Mouse (Mus musculus) neural tube, embryonic 14.5 days (tissue): ENCODE results near the gene Ak9. TPM values are rescaled to one million over a fixed set of nuclear protein-coding genes. Genes with fewer than 3 reads are reported as not detected.
A peak's percentile ranks its signal among the peaks of the same experiment; 100 is the strongest.

Experiments
- ATAC-seq: fragments of 200-750 bp; cut with Nextera tagmentation; 2 replicates; pipeline ENCODE4 v1.8.0; 2017; ENCODE audit warnings: low read depth, mild to moderate bottlenecking, moderate TSS enrichment, moderate library complexity
- H3K27ac ChIP-seq: fragments of 300-500 bp; sonication (generic); 2 replicates; pipeline ENCODE4 v1.5.1; 2014; ENCODE audit warnings: low read depth, mild to moderate bottlenecking, control low read depth, low read length, moderate library complexity, mixed read lengths
- H3K27me3 ChIP-seq: fragments of 300-500 bp; sonication (generic); 2 replicates; pipeline ENCODE4 v1.6.1; 2014; ENCODE audit warnings: low read length; ENCODE audit not compliant: control insufficient read depth, insufficient read depth
- H3K36me3 ChIP-seq: fragments of 300-500 bp; sonication (generic); 2 replicates; pipeline ENCODE4 v1.6.1; 2014; ENCODE audit warnings: low read length, mixed read lengths; ENCODE audit not compliant: control insufficient read depth, insufficient read depth
- H3K4me1 ChIP-seq: fragments of 300-500 bp; sonication (generic); 2 replicates; pipeline ENCODE4 v1.6.1; 2014; ENCODE audit warnings: low read length; ENCODE audit not compliant: control insufficient read depth, insufficient read depth
- H3K4me2 ChIP-seq: fragments of 300-500 bp; sonication (generic); 2 replicates; pipeline ENCODE4 v1.6.1; 2014; ENCODE audit warnings: mild to moderate bottlenecking, low read depth, low read length, control low read depth
- H3K4me3 ChIP-seq: fragments of 300-500 bp; sonication (generic); 2 replicates; pipeline ENCODE4 v1.5.1; 2014; ENCODE audit warnings: low read depth, low read length, control low read depth, mixed read lengths
- H3K9ac ChIP-seq: fragments of 300-500 bp; sonication (generic); replicated peaks from 2 replicates; pipeline ENCODE4 v1.6.1; 2014; ENCODE audit warnings: low read depth, mild to moderate bottlenecking, control low read depth, low read length, mixed read lengths
- H3K9me3 ChIP-seq: fragments of 300-500 bp; sonication (generic); 2 replicates; pipeline ENCODE4 v1.6.1; 2016; ENCODE audit warnings: low read length; ENCODE audit not compliant: control insufficient read depth
- WGBS: fragments of 180-500 bp; shearing (Covaris S2); extraction: QIAGEN DNeasy Blood & Tissue Kit; methylation state at CpG from one replicate; pipeline ENCODE4 v1.1.7; 2014; 5-methylcytosine and 5-hydroxymethylcytosine counted together
- polyA plus RNA-seq: library from polyadenylated mRNA; unstranded; fragments of >200 nt; fragmentation: Nextera tagmentation; extraction: Ambion mirVana; gene quantifications from 2 replicates; pipeline ENCODE4 v1.2.1, GENCODE M21; 2014

Ak9 gene
- polyA plus RNA-seq, 1 experiment from 2014 or later: 0.20 TPM

DNA sequence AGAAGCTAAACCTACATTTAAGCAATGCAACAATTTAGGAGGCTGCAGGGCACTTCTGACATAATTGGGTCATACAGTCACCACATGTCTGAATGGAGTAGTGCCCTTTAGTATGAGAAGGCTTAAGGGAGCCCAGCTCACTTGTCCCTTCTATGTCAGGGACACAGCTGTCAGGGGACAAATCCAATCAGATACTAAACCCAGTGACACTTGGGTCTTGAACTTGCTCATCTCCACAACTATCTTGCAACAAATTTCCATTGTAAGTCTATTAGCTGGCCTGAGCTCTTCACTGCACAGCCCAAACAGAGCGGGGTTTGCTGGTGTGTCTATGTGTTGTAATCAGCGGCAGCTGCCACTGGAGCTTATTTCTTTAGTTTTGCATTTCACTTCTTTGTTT lies 119.9 kb downstream of the Ak9 start:
- Histone ChIP-seq H3K4me2 (no peak overlapping the region), H3K27ac (no peak overlapping the region), H3K36me3 (no peaks in the 10 kb centered on the region), H3K27me3 (no peaks in the 10 kb centered on the region), H3K4me3 (no peak overlapping the region), H3K9ac (no peak overlapping the region), H3K9me3 (no peaks in the 10 kb centered on the region), H3K4me1 (no peaks in the 10 kb centered on the region)
- no peak for ATAC-seq
- 91% methylated on average over 2 of the region's 2 CpGs for WGBS

DNA sequence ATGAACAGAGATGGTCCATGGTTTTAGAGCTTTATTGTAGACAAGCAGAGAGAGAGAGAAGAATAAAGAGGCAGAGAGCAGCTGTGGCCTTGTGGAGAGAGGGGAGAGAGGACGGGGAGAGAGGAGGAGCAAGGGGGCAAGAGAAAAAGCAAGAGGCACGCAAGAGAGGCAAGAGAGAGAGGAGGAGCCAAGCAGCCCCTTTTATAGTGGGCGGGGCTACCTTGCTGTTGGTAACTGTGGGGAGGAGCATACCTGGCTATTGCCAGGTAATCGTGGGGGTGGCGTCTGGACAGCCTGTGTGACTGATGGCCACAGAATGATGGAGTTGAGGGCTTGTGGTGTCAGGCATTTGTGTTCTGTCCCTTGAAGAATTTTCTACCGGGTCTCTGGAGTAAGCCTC lies 122.6 kb downstream of the Ak9 start:
- H3K27ac ChIP-seq: no peak overlapping the region
- H3K4me3 ChIP-seq: no peak overlapping the region
- no peak overlapping the region for H3K4me2 ChIP-seq
- WGBS: 60% methylated on average over 6 of the region's 6 CpGs
- no peaks in the 10 kb centered on the region for H3K27me3 ChIP-seq
- no peak overlapping the region for H3K9ac ChIP-seq
- no peak for ATAC-seq
- H3K36me3 ChIP-seq: no peaks in the 10 kb centered on the region
- H3K9me3 ChIP-seq: no peaks in the 10 kb centered on the region
- no peaks in the 10 kb centered on the region for H3K4me1 ChIP-seq

DNA sequence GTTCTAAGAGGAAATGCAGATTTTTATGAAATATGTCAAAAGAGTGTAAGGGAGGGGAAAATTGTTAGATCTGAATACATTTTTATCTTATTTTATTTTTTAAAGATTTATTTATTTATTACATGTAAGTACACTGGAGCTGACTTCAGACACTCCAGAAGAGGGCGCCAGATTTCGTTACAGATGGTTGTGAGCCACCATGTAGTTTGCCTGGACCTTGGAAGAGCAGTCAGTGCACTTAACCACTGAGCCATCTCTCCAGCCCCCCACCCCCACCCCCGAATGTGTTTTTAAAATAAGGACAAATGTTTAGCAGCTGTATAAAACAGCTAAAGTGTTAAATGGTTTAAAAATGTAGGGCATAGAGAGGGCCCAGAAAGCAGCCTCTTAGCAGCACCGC lies 130.8 kb downstream of the Ak9 start:
- H3K36me3 ChIP-seq: no peaks in the 10 kb centered on the region
- 28% methylated on average over 4 of the region's 4 CpGs for WGBS
- no peaks in the 10 kb centered on the region for H3K4me1 ChIP-seq
- no peak overlapping the region for H3K27ac ChIP-seq
- no peaks in the 10 kb centered on the region for H3K9me3 ChIP-seq
- no peaks in the 10 kb centered on the region for H3K27me3 ChIP-seq
- ATAC-seq: no peak; the same call in 1 of the 2 replicates
- no peak overlapping the region for H3K9ac ChIP-seq
- no peak overlapping the region for H3K4me3 ChIP-seq
- no peak overlapping the region for H3K4me2 ChIP-seq

DNA sequence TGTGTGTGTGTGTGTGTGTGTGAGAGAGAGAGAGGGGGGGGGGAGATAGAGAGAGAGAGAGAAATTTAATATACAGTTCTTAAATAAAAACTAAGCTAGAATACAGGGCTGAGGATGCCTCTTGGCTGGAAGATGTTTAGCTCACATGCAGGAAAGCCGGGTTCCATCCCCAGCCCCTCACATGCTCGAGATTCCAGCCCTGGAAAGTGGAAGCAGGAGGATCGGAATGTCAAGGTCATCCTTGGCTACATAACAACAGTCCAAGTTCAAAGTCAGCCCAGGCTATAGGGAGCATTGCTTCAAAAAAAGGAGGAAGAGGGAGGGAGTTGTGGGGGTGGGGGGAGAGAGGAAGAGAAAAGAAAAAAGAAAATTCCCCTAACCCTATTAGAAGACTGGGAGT lies 131.4 kb downstream of the Ak9 start:
- WGBS: 50% methylated on average over 3 of the region's 3 CpGs
- no peaks in the 10 kb centered on the region for H3K4me1 ChIP-seq
- no peak for ATAC-seq
- H3K27me3 ChIP-seq: no peaks in the 10 kb centered on the region
- no peak overlapping the region for H3K4me2 ChIP-seq
- H3K4me3 ChIP-seq: no peak overlapping the region
- H3K9ac ChIP-seq: no peak overlapping the region
- no peaks in the 10 kb centered on the region for H3K9me3 ChIP-seq
- H3K27ac ChIP-seq: no peak overlapping the region
- H3K36me3 ChIP-seq: no peaks in the 10 kb centered on the region

DNA sequence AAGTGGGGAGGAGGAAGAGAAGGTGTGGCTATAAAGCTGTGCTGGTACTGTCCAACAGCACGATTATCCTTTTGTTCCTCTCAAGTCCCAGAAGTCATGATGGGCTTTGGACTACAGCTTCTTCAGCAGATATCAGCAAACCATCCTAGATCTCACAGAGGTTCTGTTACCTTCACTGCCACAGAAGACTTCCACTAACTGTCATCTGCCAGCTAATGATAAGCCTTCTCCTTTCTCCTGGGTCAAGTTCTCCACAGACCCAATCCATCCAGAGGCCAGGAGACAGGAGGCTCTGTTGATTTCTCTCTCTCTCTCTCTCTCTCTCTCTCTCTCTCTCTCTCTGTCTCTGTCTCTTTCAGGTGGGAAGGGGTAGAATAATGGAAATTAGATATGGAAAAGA lies 144.4 kb downstream of the Ak9 start:
- Histone ChIP-seq H3K4me2 (no peak overlapping the region), H3K4me1 (peaks cover 14% of the 10 kb centered on the region), H3K27ac (no peak overlapping the region), H3K36me3 (no peaks in the 10 kb centered on the region), H3K27me3 (no peaks in the 10 kb centered on the region), H3K9me3 (no peaks in the 10 kb centered on the region), H3K9ac (no peak overlapping the region), H3K4me3 (no peak overlapping the region)
- 82% methylated on average over 1 of the region's 1 CpGs for WGBS
- no peak for ATAC-seq

DNA sequence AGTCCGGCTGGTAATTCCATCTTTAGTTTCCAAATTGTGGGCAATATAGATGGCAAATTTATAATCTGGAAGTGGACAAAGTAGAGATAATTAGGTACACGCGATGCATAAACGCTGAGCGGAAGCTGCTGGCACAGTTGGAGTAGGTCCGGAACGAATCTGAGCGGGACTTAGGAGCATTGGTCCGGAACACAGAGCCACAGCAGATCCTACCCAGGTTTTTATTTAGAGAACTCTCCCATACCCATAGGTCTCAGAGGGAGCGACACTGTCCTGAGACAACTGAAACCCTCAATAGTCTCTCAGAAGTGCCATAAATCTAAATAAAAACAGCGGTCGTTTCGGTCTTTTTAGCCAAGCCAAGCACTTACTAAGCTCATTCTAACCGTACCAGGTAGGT lies 145.9 kb downstream of the Ak9 start:
- peak overlapping the region; percentile 90 for H3K4me3 ChIP-seq
- no peaks in the 10 kb centered on the region for H3K27me3 ChIP-seq
- peak overlapping the region; percentile 83 for H3K27ac ChIP-seq
- peak overlapping the region; percentile 83 for H3K9ac ChIP-seq
- 7% methylated on average over 14 of the region's 14 CpGs for WGBS
- peak; percentile 81 for ATAC-seq
- H3K9me3 ChIP-seq: no peaks in the 10 kb centered on the region
- 0 out of 2 replicates have a peak, but pooled peaks cover 3% of the 10 kb centered on the region for H3K36me3 ChIP-seq
- peaks cover 17% of the 10 kb centered on the region for H3K4me1 ChIP-seq
- H3K4me2 ChIP-seq: peak overlapping the region; percentile 75

DNA sequence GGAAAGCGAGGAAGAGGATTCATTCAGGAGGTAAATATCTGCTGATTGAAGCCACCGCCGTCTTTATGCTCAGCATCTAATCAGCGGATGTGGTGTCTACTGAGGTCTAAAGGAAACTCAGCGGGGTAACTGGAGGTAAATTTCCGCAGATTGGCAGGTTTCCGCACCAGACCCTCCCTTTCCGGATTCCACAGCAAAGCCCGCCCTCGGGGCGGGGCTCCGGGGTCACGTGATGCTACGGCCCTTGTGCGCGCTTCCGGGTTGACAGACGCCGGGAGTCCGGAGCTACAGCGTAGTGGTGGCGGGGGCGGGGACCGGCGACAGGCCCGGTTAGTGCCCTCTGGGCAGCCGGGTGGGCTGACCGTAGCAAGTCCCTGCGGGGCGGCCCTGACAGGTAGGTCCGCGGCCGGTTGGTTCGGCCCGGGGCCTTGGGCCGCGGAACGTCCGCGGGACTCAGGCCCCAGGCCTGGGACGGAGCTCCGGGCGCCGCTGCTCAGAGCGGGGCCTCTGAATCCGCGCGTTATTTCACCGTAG lies 146.4 kb downstream of the Ak9 start, which contains the start of gene Zbtb24:
Gene Zbtb24, plus strand, starts transcription at position 247 of the 534 bp plus-strand sequence.
- H3K4me2 ChIP-seq: peak within 1 kb of the TSS; percentile 75
- H3K9ac ChIP-seq: peak within 1 kb of the TSS; percentile 83
- no peaks in the 10 kb centered on the region for H3K9me3 ChIP-seq
- H3K27me3 ChIP-seq: no peaks in the 10 kb centered on the region
- H3K36me3 ChIP-seq: 0 out of 2 replicates have a peak, but pooled peaks cover 3% of the 10 kb centered on the region
- WGBS: under 1% methylated on average over 49 of the region's 49 CpGs
- ATAC-seq: peak; percentile 96
- H3K4me3 ChIP-seq: peak within 1 kb of the TSS; percentile 90
- peak within 1 kb of the TSS; percentile 83 for H3K27ac ChIP-seq
- peaks cover 17% of the 10 kb centered on the region for H3K4me1 ChIP-seq

DNA sequence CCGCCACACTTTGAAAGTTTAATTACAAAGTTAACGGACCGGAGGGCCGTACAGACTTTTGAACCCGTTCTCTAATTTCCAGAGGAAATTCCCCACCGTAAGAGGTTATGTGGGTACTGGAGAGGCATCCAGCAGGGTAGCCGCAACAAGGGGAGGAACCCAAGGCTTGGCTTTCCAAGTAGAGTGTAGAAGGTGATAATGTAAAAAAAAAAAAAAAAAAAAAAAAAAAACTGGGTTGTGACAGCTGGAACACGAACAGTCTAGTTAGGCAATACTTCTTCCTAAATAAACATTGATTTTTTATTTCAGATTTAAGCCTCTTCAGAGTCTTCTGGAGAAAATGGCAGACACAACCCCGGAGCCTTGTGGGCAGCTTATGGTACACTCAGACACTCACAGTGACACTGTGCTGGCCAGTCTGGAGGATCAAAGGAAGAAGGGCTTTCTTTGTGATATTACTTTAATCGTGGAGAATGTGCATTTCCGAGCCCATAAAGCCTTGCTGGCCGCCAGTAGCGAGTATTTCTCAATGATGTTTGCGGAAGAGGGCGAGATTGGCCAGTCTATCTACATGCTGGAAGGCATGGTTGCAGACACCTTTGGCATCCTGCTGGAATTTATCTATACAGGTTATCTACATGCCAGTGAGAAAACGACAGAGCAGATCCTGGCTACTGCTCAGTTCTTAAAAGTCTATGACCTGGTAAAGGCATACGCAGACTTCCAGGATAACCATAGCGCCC lies 147.2 kb downstream of the Ak9 start:
- 0 out of 2 replicates have a peak, but pooled peaks cover 3% of the 10 kb centered on the region for H3K36me3 ChIP-seq
- 59% methylated on average over 18 of the region's 18 CpGs for WGBS
- ATAC-seq: peak; percentile 21
- H3K4me3 ChIP-seq: peak overlapping the region; percentile 90
- peak overlapping the region; percentile 83 for H3K9ac ChIP-seq
- H3K4me2 ChIP-seq: peak overlapping the region; percentile 75
- H3K27me3 ChIP-seq: no peaks in the 10 kb centered on the region
- peaks cover 17% of the 10 kb centered on the region for H3K4me1 ChIP-seq
- no peak overlapping the region for H3K27ac ChIP-seq
- H3K9me3 ChIP-seq: no peaks in the 10 kb centered on the region

DNA sequence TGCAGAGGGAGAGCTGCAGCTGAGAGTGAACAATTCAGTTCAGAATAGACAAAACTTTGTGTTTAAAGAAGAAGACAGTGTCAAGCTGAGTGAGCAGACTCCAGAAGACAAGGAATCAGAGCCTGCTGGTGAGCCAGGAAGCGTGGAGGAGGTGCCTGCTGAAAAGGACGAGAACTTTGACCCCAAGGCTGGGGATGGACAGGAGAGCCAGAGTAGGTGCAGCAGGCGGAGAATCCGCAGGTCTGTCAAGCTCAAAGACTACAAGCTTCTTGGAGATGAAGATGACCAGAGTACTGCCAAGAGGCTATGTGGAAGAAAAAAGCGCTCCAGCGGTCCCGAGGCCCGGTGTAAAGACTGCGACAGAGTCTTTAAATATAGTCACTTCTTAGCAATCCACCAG lies 147.9 kb downstream of the Ak9 start:
- Histone ChIP-seq H3K9me3 (no peaks in the 10 kb centered on the region), H3K9ac (no peak overlapping the region), H3K4me2 (no peak overlapping the region), H3K27me3 (no peaks in the 10 kb centered on the region), H3K4me1 (peaks cover 17% of the 10 kb centered on the region), H3K4me3 (no peak overlapping the region), H3K27ac (no peak overlapping the region), H3K36me3 (peaks cover 9% of the 10 kb centered on the region; the same call in 1 of the 2 replicates)
- no peak for ATAC-seq
- 97% methylated on average over 9 of the region's 9 CpGs for WGBS
